Mouse (Mus musculus) megakaryocyte progenitor cell, adult 5-6 weeks (primary cell): Measurements from ENCODE around the gene Mrpl10. TPM values are rescaled to one million over a fixed set of nuclear protein-coding genes. Genes with fewer than 3 reads are reported as not detected.

ENCODE experiments used
- ATAC-seq: replicated peaks from 2 replicates; pipeline ENCODE4 v1.8.0; 2016; ENCODE audit warnings: mild to moderate bottlenecking, moderate TSS enrichment, inconsistent platforms; ENCODE audit not compliant: poor library complexity
- total RNA-seq, 2 experiments: library from RNA; stranded (forward) in 1 of 2; stranded (reverse) in 1 of 2; fragments of 157-497, 149-512 nt in 1 of 2; fragments of 200-1000 nt in 1 of 2; gene quantifications; 2 replicates each; pipeline versions ENCODE4 v1.2.3 to v1.2.4; 2015 to 2017

Mrpl10 gene
- total RNA-seq, 2 experiments from 2014 or later = 24.5 to 34.0 TPM

- no peak for ATAC-seq
Observed at GRCm38 (mm10) chr11:97065538-97066295, 24.4 kb downstream of the Mrpl10 start.

GRCm38 (mm10) chr11:97066656-97067360 lies 25.4 kb downstream of the Mrpl10 start:
- ATAC-seq = no peak

GRCm38 (mm10) chr11:97069333-97069732 lies 28.0 kb downstream of the Mrpl10 start:
- ATAC-seq = no peak

- ATAC-seq = no peak
Observed at GRCm38 (mm10) chr11:97069770-97070169, 28.4 kb downstream of the Mrpl10 start.

- no peak for ATAC-seq
Observed at GRCm38 (mm10) chr11:97071129-97071528, 29.8 kb downstream of the Mrpl10 start.

GRCm38 (mm10) chr11:97072533-97072932 lies 31.2 kb downstream of the Mrpl10 start:
- peak; percentile 72 for ATAC-seq

- ATAC-seq = no peak
Observed at GRCm38 (mm10) chr11:97074235-97074634, 32.9 kb downstream of the Mrpl10 start.

GRCm38 (mm10) chr11:97078751-97079150 lies 37.4 kb downstream of the Mrpl10 start:
- peak; percentile 64 for ATAC-seq

- ATAC-seq = no peak
Observed at GRCm38 (mm10) chr11:97080291-97080690, 38.9 kb downstream of the Mrpl10 start.

- ATAC-seq = peak; percentile 87
Observed at GRCm38 (mm10) chr11:97082977-97083376, 41.6 kb downstream of the Mrpl10 start.

GRCm38 (mm10) chr11:97083401-97084140 lies 42.2 kb downstream of the Mrpl10 start:
- 0 out of 2 replicates have a peak, but pooled peaks have one; percentile 14 for ATAC-seq

- no peak for ATAC-seq
Observed at GRCm38 (mm10) chr11:97084821-97085505, 43.6 kb downstream of the Mrpl10 start.

GRCm38 (mm10) chr11:97086365-97086764 lies 45.0 kb downstream of the Mrpl10 start:
- no peak for ATAC-seq

GRCm38 (mm10) chr11:97094600-97094999 lies 53.2 kb downstream of the Mrpl10 start:
- no peak for ATAC-seq

- ATAC-seq = no peak
Observed at GRCm38 (mm10) chr11:97098791-97099190, 57.4 kb downstream of the Mrpl10 start.

Other genes starting within 250 kb of the Mrpl10 start
- 39.0 and 39.8 TPM in 2 replicates for gene Nfe2l1, start 211.6 kb upstream of the Mrpl10 start, total RNA-seq (2015)
- 41.0 and 42.5 TPM in 2 replicates for gene Nfe2l1, start 211.6 kb upstream of the Mrpl10 start, total RNA-seq (2017)
- 6.2 and 6.5 TPM in 2 replicates for gene Copz2, start 191.7 kb upstream of the Mrpl10 start, total RNA-seq (2015)
- gene Copz2, start 191.7 kb upstream of the Mrpl10 start, total RNA-seq (2017) = 3.3 and 4.0 TPM in 2 replicates
- 30.3 and 31.4 TPM in 2 replicates for gene Cdk5rap3, start 125.1 kb upstream of the Mrpl10 start, total RNA-seq (2015)
- gene Cdk5rap3, start 125.1 kb upstream of the Mrpl10 start, total RNA-seq (2017) = 70.1 and 74.3 TPM in 2 replicates
- not detected in 2 replicates for gene Prr15l, start 113.5 kb upstream of the Mrpl10 start, total RNA-seq (2015)
- not detected in 2 replicates for gene Prr15l, start 113.5 kb upstream of the Mrpl10 start, total RNA-seq (2017)
- 22.5 and 23.0 TPM in 2 replicates for gene Pnpo, start 97.6 kb upstream of the Mrpl10 start, total RNA-seq (2015)
- 36.3 and 38.7 TPM in 2 replicates for gene Pnpo, start 97.6 kb upstream of the Mrpl10 start, total RNA-seq (2017)
- gene Sp2, start 58.6 kb upstream of the Mrpl10 start, total RNA-seq (2015) = 21.0 and 27.4 TPM in 2 replicates
- gene Sp2, start 58.6 kb upstream of the Mrpl10 start, total RNA-seq (2017) = 2.3 and 2.8 TPM in 2 replicates
- gene Sp6, start 28.2 kb upstream of the Mrpl10 start, total RNA-seq (2015) = not detected in 2 replicates
- 0.03 TPM in 1 of 2 replicates, not detected in the other for gene Sp6, start 28.2 kb upstream of the Mrpl10 start, total RNA-seq (2017)
- gene Scrn2, start 11.6 kb upstream of the Mrpl10 start, total RNA-seq (2015) = 3.0 and 4.2 TPM in 2 replicates
- 18.3 and 21.1 TPM in 2 replicates for gene Scrn2, start 11.6 kb upstream of the Mrpl10 start, total RNA-seq (2017)
- gene Lrrc46, start 153 bp upstream of the Mrpl10 start, total RNA-seq (2015) = 0.64 and 0.69 TPM in 2 replicates
- gene Lrrc46, start 153 bp upstream of the Mrpl10 start, total RNA-seq (2017) = not detected in 2 replicates
- gene Osbpl7, start 9.1 kb downstream of the Mrpl10 start, total RNA-seq (2015) = 8.5 and 9.7 TPM in 2 replicates
- gene Osbpl7, start 9.1 kb downstream of the Mrpl10 start, total RNA-seq (2017) = 8.3 and 10.5 TPM in 2 replicates
- gene Tbx21, start 73.8 kb downstream of the Mrpl10 start, total RNA-seq (2015) = not detected in 2 replicates
- gene Tbx21, start 73.8 kb downstream of the Mrpl10 start, total RNA-seq (2017) = not detected in 2 replicates
- gene Tbkbp1, start 109.9 kb downstream of the Mrpl10 start, total RNA-seq (2015) = 3.6 and 4.1 TPM in 2 replicates
- gene Tbkbp1, start 109.9 kb downstream of the Mrpl10 start, total RNA-seq (2017) = 2.5 and 5.8 TPM in 2 replicates
- gene Kpnb1, start 146.3 kb downstream of the Mrpl10 start, total RNA-seq (2015) = 156 and 175 TPM in 2 replicates
- 312 and 387 TPM in 2 replicates for gene Kpnb1, start 146.3 kb downstream of the Mrpl10 start, total RNA-seq (2017)
- 38.7 TPM in 2 replicates for gene Npepps, start 239.1 kb downstream of the Mrpl10 start, total RNA-seq (2015)
- gene Npepps, start 239.1 kb downstream of the Mrpl10 start, total RNA-seq (2017) = 24.6 and 27.9 TPM in 2 replicates